Mouse (Mus musculus) forebrain, embryonic 16.5 days (tissue): ENCODE results near the gene March4. TPM values are rescaled to one million over a fixed set of nuclear protein-coding genes. Genes with fewer than 3 reads are reported as not detected.
A peak's percentile ranks its signal among the peaks of the same experiment; 100 is the strongest.

ENCODE experiments used
- ATAC-seq: fragments of 200-750 bp; cut with Nextera tagmentation; 2 replicates; pipeline ENCODE4 v1.8.0; 2017; ENCODE audit warnings: mild to moderate bottlenecking, moderate library complexity
- H3K27ac ChIP-seq: fragments of 300-500 bp; sonication (generic); 2 replicates; pipeline ENCODE4 v1.5.1; 2014; ENCODE audit warnings: low read length, control low read depth
- H3K27me3 ChIP-seq: fragments of 300-500 bp; sonication (generic); replicated peaks from 2 replicates; pipeline ENCODE4 v1.6.1; 2014; ENCODE audit warnings: low read length; ENCODE audit not compliant: control insufficient read depth, insufficient read depth
- H3K36me3 ChIP-seq: fragments of 300-500 bp; sonication (generic); 2 replicates; pipeline ENCODE4 v1.6.1; 2014; ENCODE audit not compliant: control insufficient read depth, insufficient read depth
- H3K4me1 ChIP-seq: fragments of 300-500 bp; sonication (generic); replicated peaks from 2 replicates; pipeline ENCODE4 v1.6.1; 2014; ENCODE audit warnings: low read length; ENCODE audit not compliant: control insufficient read depth, insufficient read depth
- H3K4me2 ChIP-seq: fragments of 300-500 bp; sonication (generic); 2 replicates; pipeline ENCODE4 v1.6.1; 2014; ENCODE audit warnings: mild to moderate bottlenecking, low read length, control low read depth
- H3K4me3 ChIP-seq: fragments of 300-500 bp; sonication (generic); replicated peaks from 2 replicates; pipeline ENCODE4 v1.5.1; 2014; ENCODE audit warnings: mild to moderate bottlenecking, low read length, control low read depth
- H3K9ac ChIP-seq: fragments of 300-500 bp; sonication (generic); replicated peaks from 2 replicates; pipeline ENCODE4 v1.6.1; 2014; ENCODE audit warnings: low read depth, low read length, control low read depth
- H3K9me3 ChIP-seq: fragments of 300-500 bp; sonication (generic); 2 replicates; pipeline ENCODE4 v1.6.1; 2016; ENCODE audit warnings: low read length; ENCODE audit not compliant: control insufficient read depth
- WGBS: fragments of 180-500 bp; shearing (Covaris S2); extraction: QIAGEN DNeasy Blood & Tissue Kit; methylation state at CpG from one replicate; pipeline ENCODE4 v1.1.7; 2014; 5-methylcytosine and 5-hydroxymethylcytosine counted together
- polyA plus RNA-seq: library from polyadenylated mRNA; unstranded; fragments of >200 nt; fragmentation: Nextera tagmentation; extraction: Ambion mirVana; gene quantifications from 2 replicates; pipeline ENCODE4 v1.2.1, GENCODE M21; 2015

Gene March4
- polyA plus RNA-seq, 1 experiment from 2014 or later: 7.7 TPM

DNA sequence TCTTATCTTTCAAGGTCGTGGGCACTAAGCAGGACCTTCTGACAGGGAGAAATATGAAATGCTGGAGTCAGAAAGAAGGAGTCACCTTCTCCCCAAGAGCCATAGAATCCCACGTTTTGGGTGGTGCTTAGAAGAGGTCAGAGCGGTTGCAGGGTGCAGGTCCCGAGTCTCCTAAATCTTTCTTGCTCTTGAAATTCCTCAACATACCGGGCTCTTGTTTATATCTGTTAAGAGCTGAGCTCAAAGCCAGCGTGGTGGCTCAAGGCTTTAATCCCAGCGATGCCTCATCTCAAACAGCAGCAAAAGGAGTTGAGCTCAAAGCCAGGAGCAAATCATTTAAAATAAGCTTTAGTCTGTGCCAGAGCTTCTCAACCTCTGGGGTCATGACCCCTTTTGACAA, 37.9 kb upstream of the March4 start:
- H3K9me3 ChIP-seq: no peaks in the 10 kb centered on the region
- H3K36me3 ChIP-seq: no peaks in the 10 kb centered on the region
- no peak overlapping the region for H3K9ac ChIP-seq
- 65% methylated on average over 7 of the region's 7 CpGs for WGBS
- H3K4me2 ChIP-seq: no peak overlapping the region
- no peaks in the 10 kb centered on the region for H3K27me3 ChIP-seq
- no peak overlapping the region for H3K4me3 ChIP-seq
- H3K27ac ChIP-seq: no peak overlapping the region
- H3K4me1 ChIP-seq: peaks cover 17% of the 10 kb centered on the region
- ATAC-seq: no peak

DNA sequence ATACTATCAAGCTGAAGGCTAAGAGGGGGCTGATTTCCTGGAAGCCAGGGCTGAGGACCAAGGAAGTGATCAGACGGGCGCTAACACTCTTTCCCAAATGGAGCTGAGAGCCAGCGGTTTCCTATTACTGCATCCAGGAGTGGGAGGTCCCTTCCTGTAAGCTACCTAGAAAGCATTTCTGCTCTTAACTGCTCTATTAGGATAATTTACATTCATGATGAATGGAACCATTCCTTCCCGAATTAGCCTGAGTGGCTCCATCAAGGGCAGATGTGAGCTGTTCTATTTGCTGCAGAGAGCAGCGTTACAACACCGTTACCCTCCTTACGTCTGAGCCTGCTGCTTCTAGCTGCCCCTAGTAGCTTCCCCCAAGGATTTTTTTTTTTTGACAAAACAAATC, 37.3 kb upstream of the March4 start:
- Histone ChIP-seq H3K9me3 (no peaks in the 10 kb centered on the region), H3K4me3 (no peak overlapping the region), H3K27me3 (no peaks in the 10 kb centered on the region), H3K36me3 (no peaks in the 10 kb centered on the region), H3K4me1 (peaks cover 17% of the 10 kb centered on the region), H3K9ac (no peak overlapping the region), H3K27ac (no peak overlapping the region), H3K4me2 (no peak overlapping the region)
- ATAC-seq: no peak
- 53% methylated on average over 7 of the region's 7 CpGs for WGBS

- Histone ChIP-seq H3K9me3 (no peaks in the 10 kb centered on the region), H3K4me2 (no peak overlapping the region), H3K36me3 (no peaks in the 10 kb centered on the region), H3K27me3 (no peaks in the 10 kb centered on the region), H3K9ac (no peak overlapping the region), H3K4me3 (no peak overlapping the region), H3K27ac (no peak overlapping the region), H3K4me1 (no peaks in the 10 kb centered on the region)
- no peak for ATAC-seq
- 94% methylated on average over 8 of the region's 8 CpGs for WGBS
Observed at GRCm38 (mm10) chr1:72568725-72569124, 32.0 kb upstream of the March4 start.

DNA sequence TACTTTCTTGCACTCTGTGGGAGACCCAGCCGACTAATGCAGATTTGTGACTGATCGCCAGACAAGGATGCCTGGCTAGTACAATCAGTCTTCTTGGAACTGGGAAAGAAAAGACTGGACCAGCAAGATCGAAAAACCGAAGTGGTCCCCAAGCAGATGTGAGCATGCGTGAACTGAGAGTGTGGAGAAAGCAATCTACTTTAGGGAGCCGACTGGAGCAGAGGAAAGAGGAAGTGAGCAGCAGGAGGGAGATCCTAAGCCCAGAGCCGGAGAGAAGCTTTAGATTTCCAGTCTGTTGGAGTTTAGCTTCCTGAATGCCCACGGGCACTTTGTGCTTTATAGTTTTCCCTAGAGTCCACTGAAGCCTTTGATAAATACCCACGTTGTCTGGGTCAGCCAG, 30.3 kb upstream of the March4 start:
- Histone ChIP-seq H3K9me3 (no peaks in the 10 kb centered on the region), H3K27me3 (no peaks in the 10 kb centered on the region), H3K4me3 (peak overlapping the region; percentile 8), H3K4me1 (no peaks in the 10 kb centered on the region), H3K27ac (no peak overlapping the region), H3K9ac (no peak overlapping the region), H3K36me3 (no peaks in the 10 kb centered on the region), H3K4me2 (peak overlapping the region; percentile 20; the same call in 1 of the 2 replicates)
- WGBS: 27% methylated on average over 9 of the region's 9 CpGs
- peak; percentile 45; the same call in 1 of the 2 replicates for ATAC-seq

DNA sequence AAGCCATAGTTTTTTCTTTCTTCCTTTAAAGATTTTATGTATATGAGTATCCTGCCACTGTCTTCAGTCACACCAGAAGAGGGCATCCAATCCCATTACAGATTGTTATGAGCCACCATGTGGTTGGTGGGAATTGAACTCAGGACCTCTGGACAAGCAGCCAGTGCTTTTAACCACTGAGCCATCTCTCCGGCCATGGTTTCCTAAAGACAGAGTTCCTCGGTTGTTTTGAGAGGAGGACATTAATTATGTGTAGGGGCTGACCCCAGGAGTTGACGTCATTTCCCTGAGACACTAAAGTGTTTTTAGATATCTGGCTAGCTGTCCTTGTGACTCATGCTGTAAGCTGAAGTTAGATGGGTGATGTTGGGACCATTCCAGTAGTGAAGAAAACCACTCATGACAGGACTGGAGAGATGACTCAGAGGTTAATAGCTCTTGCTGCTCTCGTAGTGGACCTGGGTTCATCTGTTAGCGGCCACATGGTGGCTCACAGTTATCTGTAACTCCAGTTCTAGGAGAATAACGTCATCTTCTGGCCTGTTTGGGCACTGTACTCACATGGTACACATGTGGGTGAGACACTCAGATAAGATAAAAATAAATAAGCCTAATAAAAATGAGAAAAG, 27.7 kb upstream of the March4 start:
- 85% methylated on average over 6 of the region's 6 CpGs for WGBS
- no peak overlapping the region for H3K4me3 ChIP-seq
- H3K36me3 ChIP-seq: no peaks in the 10 kb centered on the region
- no peaks in the 10 kb centered on the region for H3K4me1 ChIP-seq
- no peak for ATAC-seq
- no peak overlapping the region for H3K27ac ChIP-seq
- no peak overlapping the region for H3K4me2 ChIP-seq
- H3K9ac ChIP-seq: no peak overlapping the region
- H3K9me3 ChIP-seq: no peaks in the 10 kb centered on the region
- no peaks in the 10 kb centered on the region for H3K27me3 ChIP-seq

DNA sequence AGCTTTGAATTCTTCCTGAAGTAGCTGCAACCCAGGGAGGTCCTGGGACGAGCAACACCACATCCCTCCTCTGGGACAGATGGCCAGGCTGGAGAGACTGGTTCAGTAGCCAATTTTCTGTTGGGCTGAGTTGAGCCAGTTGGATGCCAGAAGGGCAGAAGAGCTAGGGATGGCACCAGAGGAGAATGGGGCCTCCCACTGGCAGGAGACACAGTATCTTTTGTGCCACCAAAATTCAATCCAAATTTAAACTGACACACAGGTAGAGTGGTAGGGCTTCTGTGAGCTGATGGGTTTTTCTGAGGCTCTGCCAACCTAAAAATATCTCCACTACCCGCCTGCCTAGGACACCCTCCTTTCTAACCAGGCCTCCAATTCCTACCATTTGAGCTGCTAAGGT, 21.9 kb upstream of the March4 start:
- Histone ChIP-seq H3K36me3 (no peaks in the 10 kb centered on the region), H3K4me2 (no peak overlapping the region), H3K9ac (no peak overlapping the region), H3K27me3 (no peaks in the 10 kb centered on the region), H3K4me3 (no peak overlapping the region), H3K27ac (no peak overlapping the region), H3K4me1 (no peaks in the 10 kb centered on the region), H3K9me3 (no peaks in the 10 kb centered on the region)
- WGBS: 53% methylated on average over 2 of the region's 2 CpGs
- ATAC-seq: no peak

- WGBS: 92% methylated on average over 3 of the region's 3 CpGs
- Histone ChIP-seq H3K4me1 (no peaks in the 10 kb centered on the region; the same call in 1 of the 2 replicates), H3K36me3 (no peaks in the 10 kb centered on the region), H3K4me3 (no peak overlapping the region), H3K27ac (no peak overlapping the region), H3K4me2 (no peak overlapping the region), H3K27me3 (no peaks in the 10 kb centered on the region), H3K9me3 (no peaks in the 10 kb centered on the region), H3K9ac (no peak overlapping the region)
- ATAC-seq: no peak
Observed at GRCm38 (mm10) chr1:72556471-72556870, 19.7 kb upstream of the March4 start.

DNA sequence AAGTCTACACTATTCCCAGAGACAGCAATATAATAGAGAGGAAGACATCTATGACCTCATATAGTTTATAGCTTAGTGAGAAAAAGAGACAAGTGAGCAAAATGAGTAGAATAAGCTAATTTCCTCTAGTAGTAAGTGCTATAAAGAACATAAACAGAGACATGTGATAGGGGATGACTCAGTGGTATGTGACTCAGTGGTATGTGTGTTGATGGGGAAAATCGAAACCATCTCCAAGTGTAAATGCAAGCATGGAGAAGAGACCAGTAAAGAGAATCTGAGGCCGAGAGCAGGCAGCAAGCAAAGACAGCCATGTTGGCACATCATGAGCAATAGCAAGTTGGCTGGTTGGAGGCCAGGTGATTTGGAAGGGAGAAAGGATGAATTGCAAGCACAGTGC, 13.6 kb upstream of the March4 start:
- no peak overlapping the region for H3K27ac ChIP-seq

GRCm38 (mm10) chr1:72538266-72538665, 1.5 kb upstream of the March4 start:
- 63% methylated on average over 5 of the region's 5 CpGs for WGBS

More for the DNA sequence above, 13.6 kb upstream of the March4 start:
- Histone ChIP-seq H3K9ac (no peak overlapping the region), H3K36me3 (no peaks in the 10 kb centered on the region), H3K4me3 (no peak overlapping the region), H3K27me3 (no peaks in the 10 kb centered on the region), H3K4me1 (no peaks in the 10 kb centered on the region; the same call in 1 of the 2 replicates), H3K9me3 (no peaks in the 10 kb centered on the region), H3K4me2 (no peak overlapping the region)
- WGBS: 92% methylated on average over 2 of the region's 2 CpGs
- no peak for ATAC-seq

More at GRCm38 (mm10) chr1:72538266-72538665, 1.5 kb upstream of the March4 start:
- no peaks in the 10 kb centered on the region for H3K9me3 ChIP-seq
- H3K27me3 ChIP-seq: no peaks in the 10 kb centered on the region
- H3K4me3 ChIP-seq: no peak overlapping the region
- peaks cover 10% of the 10 kb centered on the region for H3K4me1 ChIP-seq
- H3K9ac ChIP-seq: no peak overlapping the region
- no peak overlapping the region for H3K4me2 ChIP-seq
- ATAC-seq: no peak
- H3K36me3 ChIP-seq: no peaks in the 10 kb centered on the region
- H3K27ac ChIP-seq: no peak overlapping the region
